Mouse (Mus musculus) gastrocnemius, postnatal 14 days (tissue): ENCODE measurements around the gene Rae1. TPM values are rescaled to one million over a fixed set of nuclear protein-coding genes. Genes with fewer than 3 reads are reported as not detected.
A peak's percentile ranks its signal among the peaks of the same experiment; 100 is the strongest.

Experiments used
- DNase-seq: peaks from one replicate; pipeline ENCODE4 v3.0.0; 2021; ENCODE audit warnings: mixed read lengths
- intact Hi-C: fragments of 180-260 bp; cut with DNase I; formaldehyde crosslinking; loops from one replicate; pipeline ENCODE4 v1.15.1; 2025; ENCODE audit warnings: low total_unique reads
- total RNA-seq, 2 experiments: library from RNA; stranded (reverse); gene quantifications; 2 replicates each; pipeline ENCODE4 v1.2.3; 2021

The Rae1 gene
- total RNA-seq, 2 experiments from 2014 or later = 20.0 to 23.6 TPM

DNA sequence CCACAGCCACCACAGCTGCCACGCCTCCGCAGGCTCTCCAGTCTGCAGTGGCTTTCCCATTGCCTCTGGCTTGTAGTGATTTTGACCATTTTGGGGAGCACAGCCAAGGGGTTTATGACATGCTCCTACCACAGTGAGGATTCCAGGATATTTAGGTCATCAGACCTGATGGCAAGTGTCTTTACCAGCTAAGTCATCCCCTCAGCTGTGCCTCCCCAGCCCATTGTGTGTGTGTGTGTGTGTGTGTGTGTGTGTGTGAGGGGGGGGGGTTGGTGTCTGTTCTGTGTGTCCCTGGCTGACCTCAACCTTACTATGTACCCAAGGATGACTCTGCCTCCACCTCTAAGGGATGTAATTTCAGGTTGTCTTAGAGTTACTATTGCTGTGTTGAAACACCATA is 64.9 kb downstream of the Rae1 start:
- intact Hi-C loops = no loop called here
- peak; percentile 1 for DNase-seq

Other genes starting within 250 kb of the Rae1 start
- 1 to 10 TPM in 1 of 2 experiments, under 1 TPM in 1; 0.86 to 1.8 TPM for gene Bmp7, start 59.8 kb upstream of the Rae1 start, total RNA-seq
- under 1 TPM in 1 of 2 experiments, not detected in 1; 0.11 TPM for gene Spo11, start 22.4 kb upstream of the Rae1 start, total RNA-seq
- 100 to 1,000 TPM; 132 to 175 TPM for gene Rbm38, start 20.4 kb downstream of the Rae1 start, total RNA-seq
- gene Ctcfl, start 119.4 kb downstream of the Rae1 start, total RNA-seq = not detected
- gene Pck1, start 152.9 kb downstream of the Rae1 start, total RNA-seq = 1 to 10 TPM in 1 of 2 experiments, under 1 TPM in 1; 0.82 to 3.2 TPM
- not detected for gene Zbp1, start 218.8 kb downstream of the Rae1 start, total RNA-seq